Mouse (Mus musculus) cortical plate, adult 2 months (tissue): ENCODE measurements around the gene Thsd7b.

ENCODE experiments used
- CTCF ChIP-seq: fragments of 200-500 bp; IDR thresholded peaks from 2 replicates; pipeline ENCODE4 v1.5.1; 2011; ENCODE audit warnings: mild to moderate bottlenecking, control low read depth, low read length; ENCODE audit not compliant: insufficient read depth; ENCODE audit errors: extremely low read depth
- POLR2A ChIP-seq: fragments of 200-500 bp; IDR thresholded peaks from 2 replicates; pipeline ENCODE4 v1.6.1; 2011; ENCODE audit warnings: mild to moderate bottlenecking, low read length, control low read depth; ENCODE audit not compliant: insufficient read depth; ENCODE audit errors: extremely low read depth

DNA sequence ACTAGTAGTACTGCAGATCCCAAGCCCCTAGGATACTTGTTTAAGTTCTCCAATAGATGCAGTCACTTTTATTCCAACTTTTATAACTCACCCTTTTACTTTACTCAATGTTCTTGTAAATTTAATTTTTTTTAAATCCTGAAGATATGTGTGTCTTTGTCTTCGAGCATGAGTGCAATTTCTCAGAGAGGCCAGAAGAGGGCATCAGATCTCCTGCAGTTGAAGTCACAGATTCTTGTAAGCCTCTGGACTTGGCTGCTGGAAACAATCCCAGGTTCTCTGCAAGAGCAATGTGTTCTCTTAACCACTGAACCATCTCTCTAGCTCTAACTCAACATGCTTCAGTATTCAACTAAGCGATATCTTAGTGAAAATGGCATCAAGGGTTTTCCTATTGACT, 894.2 kb downstream of the Thsd7b start:
- TF ChIP-seq POLR2A (no peak), CTCF (peak; percentile 19; the same call in 1 of the 2 replicates)
